Mouse (Mus musculus): ENCODE results near the gene Jak3. TPM values are rescaled to one million over a fixed set of nuclear protein-coding genes. Genes with fewer than 3 reads are reported as not detected.

Jak3 gene
- 5.9 and 6.3 TPM in 2 replicates for polyA plus RNA-seq (2014; fragmentation: Nextera tagmentation; extraction: Ambion mirVana)

DNA sequence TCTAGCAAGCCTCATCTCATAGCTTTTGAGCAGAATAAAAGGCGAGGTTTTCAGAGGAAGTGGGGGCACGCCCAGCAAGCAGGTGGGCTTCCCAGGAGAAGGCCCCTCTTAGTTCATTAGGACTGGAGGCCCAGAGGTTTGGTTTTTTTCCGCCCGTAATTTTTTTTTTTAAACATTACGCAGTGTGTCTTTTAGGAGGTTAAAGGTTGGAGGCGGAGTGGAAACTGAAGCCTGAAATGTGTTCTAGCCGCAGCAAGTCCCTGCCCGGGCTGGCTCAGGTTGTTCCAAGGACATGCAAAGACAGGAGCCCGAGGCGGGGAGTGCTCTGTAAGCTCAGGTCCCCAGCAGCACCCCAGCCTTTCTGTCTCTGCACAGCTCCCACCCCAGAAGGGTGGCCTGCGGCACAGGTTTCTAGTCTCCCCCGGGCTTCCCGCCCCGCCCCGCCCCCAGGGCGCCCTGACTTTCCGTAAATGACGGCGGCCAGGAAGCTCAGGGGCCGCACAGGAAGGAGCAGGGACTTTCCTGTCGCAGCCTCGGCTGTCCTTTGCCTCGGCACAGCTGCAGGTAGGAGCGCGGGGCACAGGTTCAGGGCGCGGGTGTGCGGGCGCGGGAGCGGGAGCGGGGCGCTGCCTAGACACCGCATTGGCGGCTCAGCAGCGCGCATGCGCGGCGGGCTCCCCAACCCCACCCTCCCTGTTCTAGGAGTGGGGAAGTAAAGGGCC lies at the start of gene Jak3:
Gene Jak3, plus strand, starts transcription at position 277 of the 722 bp plus-strand sequence.
- H3K4me2 ChIP-seq (ENCODE audit: low read length), result peak within 1 kb of the TSS; percentile 80
- peak; percentile 38 for ATAC-seq (ENCODE audit: insufficient number of reproducible peaks, insufficient read depth, low FRiP score, low read depth)
- H3K36me3 ChIP-seq (ENCODE audit: control insufficient read depth, insufficient read depth, low read length), result no peaks in the 10 kb centered on the region
- H3K27ac ChIP-seq (replicated peaks in 1 of 2; ENCODE audit: control insufficient read depth in 1 of 2, insufficient read depth in 1 of 2, low read depth in 2 of 2, low read length in 2 of 2), result peak within 1 kb of the TSS; percentile 55 to 72
- peaks cover 29% of the 10 kb centered on the region for H3K27me3 ChIP-seq (ENCODE audit: control insufficient read depth, insufficient read depth, low read length)
- H3K4me3 ChIP-seq (ENCODE audit: control insufficient read depth in 1 of 2, insufficient read depth in 1 of 2, low read depth in 1 of 2, low read length in 2 of 2), result peak within 1 kb of the TSS; percentile 89 to 95
- H3K4me1 ChIP-seq (ENCODE audit: control insufficient read depth in 2 of 2, insufficient read depth in 2 of 2, low read length in 2 of 2), result peaks cover 10 to 33% of the 10 kb centered on the region in 2 experiments
- H3K9me3 ChIP-seq (ENCODE audit: control insufficient read depth, low read length), result no peaks in the 10 kb centered on the region
- H3K9ac ChIP-seq (ENCODE audit: low read length), result peak within 1 kb of the TSS; percentile 88
- WGBS, result 3% methylated on average over 40 of the region's 40 CpGs

DNA sequence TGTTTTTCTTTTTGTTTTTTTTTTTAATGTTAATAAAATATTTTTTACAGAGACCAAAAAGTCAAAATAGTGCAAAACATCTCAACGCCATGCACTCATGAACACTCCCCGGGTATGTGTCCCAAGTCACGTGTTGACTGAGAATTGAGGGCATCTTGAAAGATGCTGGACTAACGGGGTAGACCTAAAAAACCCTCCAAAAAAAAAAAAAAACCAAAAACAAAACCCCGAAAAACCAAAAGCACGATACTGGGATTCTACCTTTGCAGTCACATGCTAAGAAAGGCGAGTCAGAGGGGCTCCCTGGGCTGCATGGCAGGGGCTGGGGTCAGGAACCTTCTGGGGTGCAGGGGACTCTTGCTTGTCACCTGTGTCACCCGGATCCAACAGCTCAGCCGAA lies 49.3 kb upstream of the Jak3 start:
- ATAC-seq (ENCODE audit: insufficient number of reproducible peaks, insufficient read depth, low FRiP score, low read depth), result no peak
- WGBS, result 88% methylated on average over 9 of the region's 9 CpGs
- Histone ChIP-seq H3K4me3 (ENCODE audit: control insufficient read depth in 1 of 2, insufficient read depth in 1 of 2, low read depth in 1 of 2, low read length in 2 of 2) (no peak overlapping the region), H3K9ac (ENCODE audit: low read length) (no peak overlapping the region), H3K9me3 (ENCODE audit: control insufficient read depth, low read length) (peaks cover 21% of the 10 kb centered on the region), H3K36me3 (ENCODE audit: control insufficient read depth, insufficient read depth, low read length) (peaks cover 44% of the 10 kb centered on the region), H3K4me1 (ENCODE audit: control insufficient read depth in 2 of 2, insufficient read depth in 2 of 2, low read length in 2 of 2) (peaks cover 18 to 23% of the 10 kb centered on the region in 2 experiments; a peak in 3 of 4 replicates), H3K27me3 (ENCODE audit: control insufficient read depth, insufficient read depth, low read length) (peaks cover 9% of the 10 kb centered on the region), H3K27ac (replicated peaks in 1 of 2; ENCODE audit: control insufficient read depth in 1 of 2, insufficient read depth in 1 of 2, low read depth in 2 of 2, low read length in 2 of 2) (peak overlapping the region in 1 of 2 experiments; percentile 80; a peak in 2 of 4 replicates), H3K4me2 (ENCODE audit: low read length) (no peak overlapping the region)

DNA sequence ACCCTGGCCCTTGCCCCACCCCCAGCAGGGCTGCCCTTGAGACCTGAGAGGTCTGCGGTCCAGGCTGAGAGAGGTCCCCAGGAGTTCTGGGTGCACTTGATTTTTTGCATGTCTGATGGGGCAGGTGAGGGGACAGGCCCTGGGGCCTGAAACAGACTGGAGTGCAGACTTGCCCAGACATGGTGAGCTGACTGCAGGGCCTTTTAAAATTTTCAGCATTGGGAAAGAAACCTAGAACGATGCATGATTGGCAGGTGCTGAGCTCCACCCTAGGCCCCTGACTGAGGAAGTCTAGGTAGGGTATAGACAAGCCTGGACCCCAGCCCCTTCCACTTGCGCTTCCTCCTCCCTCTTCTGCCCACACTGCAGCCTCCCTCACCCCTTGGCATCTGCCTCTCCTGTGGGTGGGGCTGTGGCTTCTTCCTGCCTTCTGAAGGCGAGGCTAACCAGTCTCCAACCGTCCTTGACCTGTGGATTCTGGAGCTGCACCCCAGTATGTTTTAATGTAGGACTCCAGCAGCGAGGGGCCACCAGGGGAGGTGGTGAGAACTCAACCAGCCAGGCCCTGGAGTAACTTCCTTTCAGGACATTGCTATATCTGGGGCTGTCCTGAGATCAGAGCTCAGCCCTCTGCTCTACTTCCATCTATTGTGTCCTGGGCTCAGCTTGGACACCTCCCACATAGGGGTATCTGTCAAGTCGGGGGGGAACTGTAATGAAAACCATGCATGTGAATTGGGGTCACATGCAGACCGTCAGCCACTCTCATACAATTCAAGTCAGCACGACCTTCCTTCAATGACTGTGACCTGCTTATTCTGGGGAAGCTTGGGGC lies 48.6 kb upstream of the Jak3 start:
- Histone ChIP-seq H3K4me3 (ENCODE audit: control insufficient read depth in 1 of 2, insufficient read depth in 1 of 2, low read depth in 1 of 2, low read length in 2 of 2) (no peak overlapping the region), H3K9ac (ENCODE audit: low read length) (no peak overlapping the region), H3K36me3 (ENCODE audit: control insufficient read depth, insufficient read depth, low read length) (peaks cover 37% of the 10 kb centered on the region), H3K4me1 (ENCODE audit: control insufficient read depth in 2 of 2, insufficient read depth in 2 of 2, low read length in 2 of 2) (peaks cover 18 to 23% of the 10 kb centered on the region in 2 experiments; a peak in 3 of 4 replicates), H3K27ac (replicated peaks in 1 of 2; ENCODE audit: control insufficient read depth in 1 of 2, insufficient read depth in 1 of 2, low read depth in 2 of 2, low read length in 2 of 2) (peak overlapping the region; percentile 79 to 80), H3K9me3 (ENCODE audit: control insufficient read depth, low read length) (peaks cover 14% of the 10 kb centered on the region), H3K27me3 (ENCODE audit: control insufficient read depth, insufficient read depth, low read length) (peaks cover 9% of the 10 kb centered on the region), H3K4me2 (ENCODE audit: low read length) (no peak overlapping the region; the same call in 1 of the 2 replicates)
- ATAC-seq (ENCODE audit: insufficient number of reproducible peaks, insufficient read depth, low FRiP score, low read depth), result peak; percentile 53
- 41% methylated on average over 9 of the region's 9 CpGs for WGBS

DNA sequence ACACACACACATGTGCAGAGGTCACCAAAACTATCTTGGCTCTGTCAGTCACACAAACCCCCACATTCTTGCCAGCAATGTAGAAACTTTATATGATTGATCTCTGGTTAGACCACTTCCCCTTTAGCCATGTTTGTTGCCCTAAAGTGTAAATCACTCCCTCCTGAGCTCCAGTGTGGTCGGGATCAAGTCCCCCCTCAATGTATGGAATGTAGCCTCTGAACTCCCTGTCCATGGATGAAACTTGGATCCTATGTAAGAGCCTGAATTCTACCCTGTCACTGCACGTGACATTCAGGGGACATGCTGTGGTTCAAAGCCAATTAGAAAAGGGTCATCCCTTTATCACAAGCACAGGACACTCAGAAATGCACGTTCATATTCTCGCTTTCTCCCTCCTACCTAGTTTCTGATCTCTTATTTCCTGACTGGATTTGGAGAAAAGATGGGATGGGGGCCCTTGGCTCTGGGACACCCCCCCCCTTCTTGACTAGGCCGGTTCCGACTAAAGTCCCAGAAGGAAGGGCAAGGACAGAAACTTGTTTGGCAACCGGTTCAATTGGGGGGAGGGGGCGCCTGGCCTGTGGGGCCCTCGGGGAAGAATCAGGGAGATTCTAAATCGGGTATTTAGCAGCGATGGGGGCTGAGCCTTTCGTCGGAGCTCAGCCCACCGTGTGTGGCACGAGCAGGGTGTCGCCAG lies 47.5 kb upstream of the Jak3 start:
- ATAC-seq (ENCODE audit: insufficient number of reproducible peaks, insufficient read depth, low FRiP score, low read depth), result no peak
- peaks cover 27% of the 10 kb centered on the region for H3K36me3 ChIP-seq (ENCODE audit: control insufficient read depth, insufficient read depth, low read length)
- H3K4me2 ChIP-seq (ENCODE audit: low read length), result peak overlapping the region; percentile 80
- 10% methylated on average over 16 of the region's 16 CpGs for WGBS
- peaks cover 18 to 23% of the 10 kb centered on the region in 2 experiments; a peak in 3 of 4 replicates for H3K4me1 ChIP-seq (ENCODE audit: control insufficient read depth in 2 of 2, insufficient read depth in 2 of 2, low read length in 2 of 2)
- H3K9me3 ChIP-seq (ENCODE audit: control insufficient read depth, low read length), result peaks cover 11% of the 10 kb centered on the region
- H3K27me3 ChIP-seq (ENCODE audit: control insufficient read depth, insufficient read depth, low read length), result peaks cover 17% of the 10 kb centered on the region
- H3K9ac ChIP-seq (ENCODE audit: low read length), result peak overlapping the region; percentile 68
- H3K27ac ChIP-seq (replicated peaks in 1 of 2; ENCODE audit: control insufficient read depth in 1 of 2, insufficient read depth in 1 of 2, low read depth in 2 of 2, low read length in 2 of 2), result peak overlapping the region; percentile 69 to 80
- H3K4me3 ChIP-seq (ENCODE audit: control insufficient read depth in 1 of 2, insufficient read depth in 1 of 2, low read depth in 1 of 2, low read length in 2 of 2), result peak overlapping the region; percentile 41 to 45

DNA sequence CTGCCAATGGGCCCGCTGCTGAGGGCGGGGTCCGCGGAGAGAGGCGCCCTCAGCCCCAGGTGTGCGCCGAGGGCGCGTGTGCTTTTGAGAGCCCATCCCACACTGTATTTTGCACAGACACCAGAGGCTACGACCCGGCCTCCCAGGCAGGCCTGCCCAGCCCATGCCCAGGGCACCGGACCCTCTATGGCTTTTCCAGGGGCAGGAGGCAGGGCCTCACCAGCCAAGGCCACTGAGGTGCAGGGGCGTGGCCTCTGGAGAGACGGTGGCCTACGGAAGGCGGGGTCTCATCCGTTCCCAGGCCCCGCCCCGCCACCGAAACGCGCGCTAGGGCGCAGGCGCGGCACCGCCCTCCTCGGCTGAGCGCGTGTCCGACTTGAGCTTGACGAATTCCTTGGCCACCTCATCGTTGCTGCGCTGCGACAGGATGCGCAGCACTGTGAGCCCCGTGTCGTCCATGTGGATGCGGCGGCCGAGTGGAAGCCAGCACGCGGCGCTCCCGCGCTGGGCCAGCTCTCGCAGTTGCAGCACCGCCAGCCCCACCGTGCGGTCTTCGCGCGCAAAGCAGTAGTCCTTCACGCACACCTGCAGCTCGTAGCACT lies 46.9 kb upstream of the Jak3 start:
- H3K4me1 ChIP-seq (ENCODE audit: control insufficient read depth in 2 of 2, insufficient read depth in 2 of 2, low read length in 2 of 2), result peaks cover 19 to 23% of the 10 kb centered on the region in 2 experiments; a peak in 3 of 4 replicates
- peaks cover 8% of the 10 kb centered on the region for H3K9me3 ChIP-seq (ENCODE audit: control insufficient read depth, low read length)
- H3K27ac ChIP-seq (replicated peaks in 1 of 2; ENCODE audit: control insufficient read depth in 1 of 2, insufficient read depth in 1 of 2, low read depth in 2 of 2, low read length in 2 of 2), result peak overlapping the region in 1 of 2 experiments; percentile 80; a peak in 2 of 4 replicates
- peak overlapping the region; percentile 80 for H3K4me2 ChIP-seq (ENCODE audit: low read length)
- H3K9ac ChIP-seq (ENCODE audit: low read length), result peak overlapping the region; percentile 68
- ATAC-seq (ENCODE audit: insufficient number of reproducible peaks, insufficient read depth, low FRiP score, low read depth), result peak; percentile 80
- H3K27me3 ChIP-seq (ENCODE audit: control insufficient read depth, insufficient read depth, low read length), result peaks cover 24% of the 10 kb centered on the region
- H3K4me3 ChIP-seq (ENCODE audit: control insufficient read depth in 1 of 2, insufficient read depth in 1 of 2, low read depth in 1 of 2, low read length in 2 of 2), result peak overlapping the region; percentile 41 to 45
- H3K36me3 ChIP-seq (ENCODE audit: control insufficient read depth, insufficient read depth, low read length), result peaks cover 20% of the 10 kb centered on the region
- WGBS, result under 1% methylated on average over 55 of the region's 55 CpGs

DNA sequence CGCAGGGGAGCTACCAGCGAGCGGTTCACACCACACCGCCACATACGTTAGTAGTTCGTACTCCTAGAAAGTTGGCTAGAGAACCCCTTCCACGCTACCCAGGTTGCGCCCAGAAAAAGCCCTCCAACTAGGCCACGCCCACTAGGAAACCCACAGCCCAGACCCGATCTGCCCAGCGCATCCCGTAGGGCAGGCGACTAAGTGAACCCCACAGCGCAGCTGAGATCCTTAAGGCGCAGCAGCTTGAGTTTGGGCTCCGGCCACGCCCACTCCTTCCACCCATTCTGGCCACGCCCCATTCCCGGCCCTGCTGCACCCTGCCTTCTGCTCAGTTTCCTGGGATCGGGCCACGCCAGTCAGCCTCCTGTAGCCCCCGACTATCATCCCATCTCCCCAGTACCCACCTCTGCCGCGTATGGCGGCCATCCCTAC lies 46.3 kb upstream of the Jak3 start:
- Histone ChIP-seq H3K27me3 (ENCODE audit: control insufficient read depth, insufficient read depth, low read length) (peaks cover 30% of the 10 kb centered on the region), H3K27ac (replicated peaks in 1 of 2; ENCODE audit: control insufficient read depth in 1 of 2, insufficient read depth in 1 of 2, low read depth in 2 of 2, low read length in 2 of 2) (no peak overlapping the region), H3K9ac (ENCODE audit: low read length) (peak overlapping the region; percentile 28; the same call in 1 of the 2 replicates), H3K4me3 (ENCODE audit: control insufficient read depth in 1 of 2, insufficient read depth in 1 of 2, low read depth in 1 of 2, low read length in 2 of 2) (peak overlapping the region; percentile 41 to 45), H3K9me3 (ENCODE audit: control insufficient read depth, low read length) (peaks cover 8% of the 10 kb centered on the region), H3K4me1 (ENCODE audit: control insufficient read depth in 2 of 2, insufficient read depth in 2 of 2, low read length in 2 of 2) (peaks cover 22 to 23% of the 10 kb centered on the region in 2 experiments; a peak in 3 of 4 replicates), H3K36me3 (ENCODE audit: control insufficient read depth, insufficient read depth, low read length) (peaks cover 14% of the 10 kb centered on the region), H3K4me2 (ENCODE audit: low read length) (peak overlapping the region; percentile 80)
- ATAC-seq (ENCODE audit: insufficient number of reproducible peaks, insufficient read depth, low FRiP score, low read depth), result peak; percentile 1; the same call in 1 of the 2 replicates
- WGBS, result 4% methylated on average over 23 of the region's 25 CpGs

Data from heart, embryonic 14.5 days (tissue).